Mouse (Mus musculus) right cerebral cortex, postnatal 36 days (tissue): ENCODE results near the gene Syce3.
"Not testable (repeated sequence)": the region's sequence is repeated elsewhere in the genome, so short reads cannot be mapped to it uniquely, and the experiment has no call there.

ENCODE experiments used
- DNase-seq, 2 experiments: peaks; one replicate each; pipeline ENCODE4 v3.0.0; 2022; ENCODE audit warnings: low spot score in 2 of 2, mixed read lengths in 1 of 2

Syce3 gene

DNA sequence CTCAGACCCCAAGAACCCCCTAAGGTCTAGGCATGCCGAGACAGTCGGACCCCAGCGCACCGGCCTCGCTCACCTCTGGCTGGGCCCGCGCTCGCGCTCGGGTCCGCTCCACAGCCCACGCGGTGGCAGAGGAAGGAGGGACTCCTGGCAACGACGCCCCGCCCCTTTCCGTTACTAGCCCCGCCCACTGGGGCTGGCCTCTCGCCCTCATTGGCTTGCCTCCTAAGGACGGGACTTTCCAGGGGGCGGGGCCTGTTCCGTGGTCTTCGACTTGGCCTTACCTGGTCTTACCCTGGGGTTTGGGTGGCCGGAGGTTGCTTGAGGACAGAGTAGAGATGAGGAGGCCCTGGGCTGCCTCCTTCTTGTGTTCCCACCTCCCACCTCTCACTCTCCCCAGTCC, at the start of gene Syce3:
Gene Syce3 (minus strand): TSS at position 386 of the 400 bp plus-strand sequence.
- no peak for DNase-seq

DNA sequence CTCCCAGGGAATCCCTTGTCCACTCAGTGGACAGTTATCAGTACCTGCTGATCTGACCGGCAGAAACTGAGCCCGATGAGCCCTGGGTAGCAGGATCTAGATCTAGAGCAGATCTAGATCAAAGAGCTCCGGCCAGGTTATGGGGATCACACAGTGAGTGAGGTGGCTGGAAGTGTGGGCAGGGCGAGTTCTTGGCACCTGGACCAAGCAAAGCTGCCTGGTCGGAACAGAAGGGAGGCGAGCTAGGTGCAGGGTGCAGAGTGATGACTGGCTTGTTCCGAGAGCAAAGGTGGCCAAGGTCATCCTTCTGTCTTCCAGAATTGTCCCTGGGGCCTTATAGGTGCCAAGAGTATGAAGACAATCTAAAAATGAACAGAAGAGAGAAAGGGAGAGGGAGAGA, 49.5 kb upstream of the Syce3 start:
- no peak for DNase-seq

DNA sequence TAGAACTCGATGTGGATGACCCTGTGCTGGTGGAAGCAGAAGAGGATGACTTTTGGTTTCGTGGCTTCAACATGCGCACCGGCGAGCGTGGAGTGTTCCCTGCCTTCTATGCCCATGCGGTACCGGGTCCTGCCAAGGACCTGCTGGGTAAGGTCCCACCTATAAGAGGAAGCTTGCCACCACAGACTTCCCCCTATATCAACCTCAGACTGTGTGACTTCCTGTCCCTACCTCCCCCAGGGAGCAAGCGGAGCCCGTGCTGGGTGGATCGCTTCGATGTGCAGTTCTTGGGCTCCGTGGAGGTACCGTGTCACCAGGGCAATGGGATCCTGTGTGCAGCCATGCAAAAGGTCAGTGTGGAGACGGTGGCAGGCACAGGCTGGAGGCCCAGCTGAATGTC, 48.6 kb upstream of the Syce3 start:
- no peak for DNase-seq

DNA sequence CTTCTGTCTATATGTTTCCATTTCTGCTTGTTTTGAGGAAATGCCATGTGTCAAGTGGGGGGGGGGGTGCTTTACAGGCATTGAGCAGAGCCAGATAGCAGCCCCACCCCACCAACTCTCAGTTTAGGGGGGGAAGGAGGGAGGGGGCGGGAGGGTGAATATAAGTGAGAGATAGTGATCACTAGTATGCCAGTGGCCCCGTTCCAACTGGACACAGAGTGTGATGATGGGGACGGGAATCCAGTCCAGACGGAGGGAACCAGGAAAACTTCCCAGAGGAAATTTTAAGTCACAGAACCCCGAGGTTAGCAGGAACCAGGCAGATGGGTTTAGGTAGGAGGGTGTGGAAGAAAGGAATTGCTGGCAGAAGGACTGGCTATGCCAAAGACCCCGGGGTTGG, 45.3 kb upstream of the Syce3 start:
- DNase-seq: no peak

DNA sequence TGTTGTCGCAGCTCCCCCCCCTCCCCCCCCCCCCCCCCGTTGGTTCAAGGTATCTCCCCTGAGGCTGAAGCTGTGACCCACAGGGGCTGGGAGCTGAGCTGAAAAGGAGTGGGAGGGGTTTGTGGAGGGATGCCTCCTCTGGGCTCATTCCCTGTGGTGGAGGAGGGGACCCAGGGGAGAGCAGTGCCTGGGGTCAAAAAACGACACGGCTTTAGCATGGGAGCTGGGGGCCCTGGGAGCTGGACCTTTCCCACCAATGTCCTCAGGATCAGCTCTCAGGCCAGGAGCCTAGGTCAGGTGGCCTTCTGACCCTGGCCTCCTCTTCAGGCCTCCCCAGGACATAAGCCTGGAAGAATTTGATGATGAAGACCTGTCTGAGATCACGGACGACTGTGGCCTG, 44.6 kb upstream of the Syce3 start:
- no peak for DNase-seq

DNA sequence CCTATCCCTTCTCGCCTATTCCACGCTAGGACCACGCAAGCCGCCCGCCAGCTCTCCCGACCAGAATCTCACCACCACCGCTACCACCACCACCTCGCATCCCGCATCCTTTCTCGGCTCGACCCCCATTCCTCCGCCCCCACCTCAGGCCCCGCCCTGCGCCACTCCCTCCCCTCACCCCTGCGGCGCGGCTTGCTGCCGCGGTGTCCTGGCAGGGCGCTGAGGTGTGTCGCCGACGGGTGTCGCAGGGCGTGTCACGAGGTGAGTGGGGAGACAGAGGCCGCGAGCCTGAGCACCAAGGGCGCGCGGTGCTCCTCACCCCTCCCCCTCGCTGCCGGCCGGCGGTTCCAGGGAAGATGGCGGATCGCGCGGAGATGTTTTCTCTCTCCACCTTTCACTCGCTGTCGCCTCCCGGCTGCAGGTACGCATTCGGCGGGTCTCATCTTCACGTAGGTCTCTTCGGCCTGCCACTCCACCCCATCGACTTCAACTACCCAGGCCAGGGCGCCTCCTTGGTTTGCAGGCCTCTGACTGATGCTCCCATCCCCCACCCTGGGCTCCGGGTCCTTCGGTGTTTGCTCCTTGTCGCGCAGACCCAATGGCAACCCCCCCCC, 43.7 kb upstream of the Syce3 start, which contains the start of gene Mapk8ip2:
Gene Mapk8ip2 (plus strand): TSS at position 49 of the 614 bp plus-strand sequence.
- peak; percentile 45 to 50 for DNase-seq

DNA sequence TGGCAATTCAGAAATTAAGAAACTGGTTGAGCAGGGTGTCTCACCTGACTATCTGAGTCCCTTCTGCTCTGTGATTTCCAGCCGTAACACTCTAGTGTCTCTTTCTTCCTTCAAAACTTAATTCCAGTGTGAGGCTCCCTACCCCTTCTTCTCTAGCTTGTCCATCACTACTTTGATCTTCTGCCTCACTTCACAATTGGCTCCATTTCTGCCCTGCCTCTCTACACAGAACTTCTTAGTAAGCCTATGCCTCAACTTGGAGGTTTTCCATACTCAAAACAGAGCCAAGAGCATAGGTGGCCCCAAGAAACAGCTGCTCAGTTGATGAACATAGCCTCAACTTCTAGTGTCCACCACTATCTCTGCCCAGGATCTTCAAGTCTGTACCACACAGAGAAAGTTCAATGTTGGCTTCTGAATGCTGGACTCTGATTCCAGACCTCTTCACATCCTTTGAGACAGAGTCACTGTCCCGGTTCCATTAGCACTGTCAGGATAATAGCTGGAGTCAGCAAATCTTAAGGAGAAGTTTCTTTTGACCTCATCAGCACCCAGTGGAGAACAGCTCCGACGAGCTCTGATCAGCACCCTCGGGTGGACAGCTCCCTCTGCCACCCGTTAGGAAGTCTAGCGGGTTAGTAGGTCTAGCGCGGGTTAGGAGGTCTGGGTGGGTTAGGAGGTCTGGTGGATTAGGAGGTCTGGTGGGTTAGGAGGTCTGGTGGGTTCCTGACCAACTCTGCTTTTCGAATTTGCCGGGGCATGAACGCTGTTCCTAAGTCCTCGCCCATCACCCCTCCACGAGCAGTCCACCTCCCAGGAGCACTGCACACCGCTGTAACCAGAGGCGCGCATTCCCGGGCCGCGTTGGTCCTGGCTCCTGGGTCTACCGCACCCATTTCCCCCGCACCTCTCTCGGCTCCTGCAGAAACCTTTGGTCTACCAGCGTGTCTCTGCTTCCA, 42.9 kb upstream of the Syce3 start:
- no peak for DNase-seq

DNA sequence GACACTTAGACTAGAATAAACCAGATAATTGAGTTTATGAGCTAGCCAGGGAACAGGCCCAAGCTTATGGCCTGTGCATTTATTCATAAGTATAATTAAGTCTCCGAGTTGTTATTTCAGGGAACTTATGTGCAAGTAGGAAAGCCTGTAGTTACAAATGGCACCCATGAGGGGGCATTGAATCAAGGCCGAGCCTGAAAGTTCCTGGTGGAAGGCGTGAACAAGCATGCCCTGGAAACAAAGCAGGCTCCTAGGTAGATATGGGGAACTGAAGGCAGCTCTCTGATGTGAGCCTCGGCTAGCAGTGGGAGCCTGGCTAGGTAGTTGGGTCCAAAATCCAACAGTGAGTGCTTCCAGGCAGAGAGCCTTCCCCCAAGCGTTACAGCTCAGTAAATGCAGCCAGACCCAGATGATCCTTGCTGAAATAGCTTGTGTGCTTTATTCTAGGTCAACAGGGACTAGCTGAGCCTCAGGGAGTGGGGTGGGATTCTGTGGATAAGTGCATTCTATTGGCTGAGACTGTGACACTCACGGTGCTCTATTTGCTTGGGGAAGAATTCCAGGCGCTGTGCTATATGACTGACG, 32.3 kb upstream of the Syce3 start:
- no peak for DNase-seq

DNA sequence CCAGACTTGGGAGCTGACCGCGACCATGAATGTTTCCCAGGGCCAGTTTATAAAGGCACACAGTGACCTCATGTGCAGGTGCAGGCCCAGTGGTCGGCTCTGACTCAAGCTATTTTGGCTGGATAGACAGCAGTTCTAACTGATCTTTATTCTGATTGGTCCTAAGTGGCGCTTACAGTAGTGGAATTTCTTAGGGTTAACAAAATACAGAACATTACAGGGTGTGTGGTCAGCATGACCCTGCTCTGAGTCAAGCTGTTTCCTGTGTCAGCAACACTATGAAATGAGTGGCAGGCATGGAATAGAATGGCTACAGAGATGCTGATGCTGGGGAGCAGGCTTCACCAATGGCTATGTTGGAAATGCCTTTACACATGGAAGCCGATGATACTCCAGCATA, 25.6 kb upstream of the Syce3 start:
- DNase-seq: no peak

DNA sequence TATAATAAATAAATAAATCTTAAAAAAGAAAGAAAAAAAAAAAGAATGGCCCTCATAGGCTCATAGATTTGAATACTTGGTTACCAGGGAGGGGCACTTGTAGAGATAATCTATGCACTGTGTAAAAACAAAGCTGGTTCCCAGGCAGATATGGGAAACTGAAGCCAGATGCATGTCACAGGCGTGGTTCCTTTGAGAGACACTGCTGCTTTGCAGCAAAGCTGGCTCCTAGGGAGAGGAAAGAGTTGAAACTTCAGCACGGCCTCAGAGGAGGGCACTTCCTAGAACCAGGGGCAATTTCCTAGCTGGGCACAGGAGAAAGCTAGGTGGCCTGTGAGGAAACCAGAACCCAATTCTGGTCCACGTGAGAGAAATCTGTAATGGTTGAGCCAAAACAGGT, 23.8 kb upstream of the Syce3 start:
- no peak for DNase-seq

DNA sequence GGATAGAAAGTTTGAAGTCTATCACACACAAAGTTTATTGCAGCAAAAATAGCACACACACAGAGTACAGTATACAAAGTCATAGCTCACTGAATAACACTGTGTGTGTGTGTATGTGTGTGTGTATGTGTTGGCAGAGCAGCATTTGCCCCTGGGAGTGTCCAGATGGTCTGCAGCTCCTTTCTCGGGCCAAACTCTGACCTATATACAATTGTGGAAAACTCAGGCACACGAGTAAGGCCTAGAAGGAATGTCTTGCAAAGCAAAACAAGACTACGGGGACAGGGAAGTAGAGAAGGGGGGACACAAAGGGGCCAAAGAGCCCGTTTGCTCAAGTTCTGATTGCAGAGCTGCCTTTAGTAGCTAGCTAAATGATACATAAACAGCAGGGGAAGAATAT, 22.6 kb upstream of the Syce3 start:
- no peak for DNase-seq

DNA sequence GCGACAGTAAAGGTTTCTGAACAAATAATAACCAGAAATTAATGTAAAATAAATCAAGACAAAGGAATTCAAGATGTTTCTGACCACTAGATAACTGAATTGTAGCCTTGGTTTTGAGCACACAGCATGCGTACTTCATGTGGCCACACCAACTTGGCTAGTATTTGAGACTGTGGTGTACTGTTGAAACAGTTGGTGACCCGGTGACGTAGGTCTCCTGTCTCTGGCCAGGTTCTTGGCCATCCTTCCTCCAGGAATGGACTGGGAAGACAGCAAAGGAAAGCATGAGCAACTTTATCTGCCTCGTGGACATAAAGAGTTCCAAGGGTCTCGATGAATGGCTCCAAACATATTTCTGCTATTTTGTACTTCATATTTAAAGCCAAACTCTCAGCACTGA, 21.5 kb upstream of the Syce3 start:
- no peak for DNase-seq

DNA sequence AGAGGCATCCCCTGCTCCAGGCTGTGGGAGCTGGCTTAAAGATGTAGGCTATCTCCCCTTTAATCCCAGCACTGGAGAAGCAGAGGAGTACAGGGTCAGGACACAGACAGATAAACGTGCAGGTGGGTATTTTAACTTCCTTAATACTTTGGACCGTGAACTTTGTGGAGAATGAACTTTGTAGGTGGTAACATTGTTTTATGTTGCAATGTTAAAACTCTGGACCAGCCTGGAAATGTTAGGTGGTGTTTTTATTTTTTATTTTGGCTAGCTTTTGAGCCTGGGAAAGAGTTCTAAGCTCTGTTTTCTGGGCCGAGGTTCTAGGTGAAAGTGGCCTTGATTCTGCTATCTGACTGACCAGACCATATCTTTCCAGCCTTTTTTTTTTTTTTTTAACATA, 21.0 kb upstream of the Syce3 start:
- no peak for DNase-seq

DNA sequence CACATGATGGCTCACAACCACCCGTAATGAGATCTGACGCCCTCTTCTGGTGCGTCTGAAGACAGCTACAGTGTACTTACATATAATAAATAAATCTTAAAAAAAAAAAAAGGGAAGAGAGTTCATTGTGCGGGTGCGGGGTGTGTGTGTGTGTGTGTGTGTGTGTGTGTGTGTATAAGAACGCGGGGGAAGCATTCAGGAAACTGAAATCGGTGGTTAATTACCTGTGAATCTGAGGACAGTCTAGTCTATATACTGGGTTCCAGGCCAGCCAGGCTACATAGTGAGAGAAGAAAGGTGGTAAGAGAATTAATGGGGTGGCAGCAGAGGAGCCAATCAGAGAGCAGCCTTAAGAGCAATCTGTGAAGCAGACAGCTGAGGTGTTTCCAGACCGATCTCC, 20.5 kb upstream of the Syce3 start:
- DNase-seq: not testable (repeated sequence)

DNA sequence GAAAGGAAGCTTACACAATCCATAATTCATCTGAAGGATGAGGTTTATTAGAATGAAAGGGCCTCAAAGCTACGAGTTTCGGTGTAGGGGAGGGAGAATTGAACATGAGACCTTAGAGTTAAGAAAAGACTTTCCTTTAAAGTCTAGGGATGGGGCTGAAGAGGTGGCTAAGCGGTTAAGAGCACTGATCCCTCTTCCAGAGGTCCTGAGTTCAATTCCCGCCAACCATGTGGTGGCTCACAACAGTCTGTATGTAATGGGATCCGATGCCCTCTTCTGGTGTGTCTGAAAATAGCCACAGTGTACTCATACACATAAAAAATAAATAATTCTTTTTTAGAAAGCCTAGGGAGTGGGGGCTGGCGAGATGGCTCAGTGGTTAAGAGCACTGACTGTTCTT, 20.0 kb upstream of the Syce3 start:
- no peak for DNase-seq

DNA sequence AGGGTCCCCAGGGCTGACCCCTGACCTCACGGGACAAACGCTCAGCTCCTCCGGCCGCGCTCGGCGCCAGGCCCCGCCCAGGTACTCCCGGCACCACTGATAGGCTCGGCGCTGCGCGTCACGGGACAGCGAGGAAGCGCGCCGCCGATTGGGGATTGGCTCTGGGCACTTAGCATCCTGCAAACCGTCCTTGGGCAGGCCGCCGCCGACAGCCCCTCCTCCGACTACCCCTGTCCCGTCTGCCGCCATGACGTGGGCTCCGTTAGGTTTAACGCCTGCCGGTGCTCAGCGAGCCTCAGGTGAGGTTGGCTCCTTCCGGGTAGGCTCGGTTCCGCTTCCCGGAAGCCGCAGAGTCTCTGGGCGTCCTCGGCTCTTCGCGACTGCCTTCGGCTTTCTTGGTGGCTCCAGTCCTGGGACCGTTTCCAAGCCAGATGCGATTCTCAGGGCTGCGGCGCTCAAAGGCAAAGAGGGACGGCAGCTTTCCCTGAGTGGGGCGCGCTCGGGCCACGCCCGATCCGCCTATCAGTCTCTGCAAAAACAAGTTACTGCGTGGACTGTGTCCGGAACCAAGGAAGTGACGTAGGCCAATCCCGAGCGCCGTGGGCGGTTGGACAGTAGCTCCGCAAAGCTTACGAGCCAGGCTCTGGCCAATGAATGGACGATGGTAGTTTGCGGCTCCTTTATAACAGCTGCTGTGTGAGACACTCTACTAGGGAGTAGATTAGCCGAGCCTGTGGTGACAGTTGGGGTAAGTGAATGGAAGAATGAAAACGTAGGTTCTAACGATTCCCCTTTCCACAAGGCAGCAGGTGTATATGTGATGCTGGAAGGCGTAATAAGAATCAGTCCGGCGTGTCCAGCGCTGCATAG, 19.3 kb upstream of the Syce3 start, which contains the start of the genes C730034F03Rik, Gm44502 and Chkb:
Gene C730034F03Rik (plus strand): TSS at position 238 of the 870 bp plus-strand sequence.
Gene Gm44502 (minus strand): TSS at position 345 of the 870 bp plus-strand sequence.
Gene Chkb (minus strand): TSS at position 557 of the 870 bp plus-strand sequence.
- DNase-seq: peak; percentile 96 to 97

DNA sequence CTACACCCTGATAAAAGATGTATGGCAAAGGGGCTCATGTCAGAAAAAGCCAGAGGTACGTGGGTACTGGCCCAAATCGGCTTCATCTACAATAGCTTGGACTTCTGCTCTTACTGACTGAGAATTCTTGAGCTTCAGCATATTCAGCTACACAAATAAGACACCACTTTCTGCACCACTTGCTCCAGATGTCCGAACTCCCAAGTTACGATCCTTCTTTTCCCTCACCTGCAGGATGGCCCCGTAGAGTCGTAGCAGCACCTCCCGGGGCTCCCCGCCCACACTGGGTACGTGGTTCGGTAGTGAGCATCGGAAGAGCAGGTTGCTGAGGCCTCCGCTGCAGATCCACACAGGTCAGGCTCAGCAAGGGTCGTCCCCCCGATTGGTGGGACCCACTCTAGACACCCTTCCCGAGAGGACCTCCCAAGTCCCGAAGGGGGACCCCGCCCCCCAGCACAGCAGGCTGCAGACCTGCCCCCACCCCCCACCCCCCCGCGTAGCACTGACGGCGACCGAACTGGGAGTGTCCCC, 18.6 kb upstream of the Syce3 start:
- DNase-seq: no peak

DNA sequence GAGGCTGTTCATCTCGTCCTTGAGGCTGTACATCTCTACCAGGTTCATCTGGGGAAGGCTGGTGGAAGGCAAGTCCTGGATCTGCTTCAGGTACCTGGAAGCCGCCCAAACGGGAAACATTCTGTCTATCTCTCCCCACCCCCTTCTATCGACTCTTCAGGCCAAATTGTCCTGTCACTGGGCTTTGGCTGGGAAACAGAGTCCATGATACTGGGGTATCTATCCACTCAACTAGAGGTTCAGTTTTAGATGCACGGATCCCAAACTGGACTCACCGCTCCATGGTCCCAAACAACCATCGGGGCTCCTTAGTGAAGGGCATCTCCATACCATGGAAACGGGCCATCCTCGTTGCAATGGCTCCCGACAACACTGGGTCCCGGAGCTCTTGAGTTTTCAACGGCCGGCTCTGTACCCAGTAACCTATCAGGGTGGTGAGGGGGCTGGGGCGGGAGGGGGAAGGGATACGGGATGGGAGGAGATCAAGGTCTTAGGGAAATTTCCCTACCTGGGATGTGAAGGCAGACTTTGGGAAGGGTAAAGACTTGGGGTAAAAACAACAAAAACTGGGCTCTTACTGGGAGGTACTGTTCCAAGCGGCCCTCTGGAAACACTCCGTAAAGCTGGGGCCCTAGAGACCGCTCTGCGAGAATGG, 18.0 kb upstream of the Syce3 start:
- DNase-seq: no peak

DNA sequence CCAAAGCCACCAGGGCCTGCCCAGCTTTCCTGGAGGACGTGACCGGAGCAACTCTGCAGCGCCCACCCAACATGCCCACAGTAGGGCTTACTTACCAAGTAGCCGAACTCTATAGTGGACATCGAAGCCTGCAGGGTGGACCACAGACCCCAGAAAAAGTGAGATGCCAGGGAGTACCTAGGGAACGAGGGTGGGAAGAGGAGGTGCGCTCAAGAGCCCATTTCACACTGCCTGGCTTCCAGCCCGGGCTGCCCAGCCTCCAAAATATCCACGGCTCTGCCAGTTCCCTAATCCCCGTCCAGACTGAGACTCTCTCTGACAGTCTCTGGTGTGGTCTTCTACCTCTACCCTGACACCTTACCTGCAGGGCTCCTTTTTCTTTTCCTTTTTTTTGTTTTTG, 16.4 kb upstream of the Syce3 start:
- no peak for DNase-seq

DNA sequence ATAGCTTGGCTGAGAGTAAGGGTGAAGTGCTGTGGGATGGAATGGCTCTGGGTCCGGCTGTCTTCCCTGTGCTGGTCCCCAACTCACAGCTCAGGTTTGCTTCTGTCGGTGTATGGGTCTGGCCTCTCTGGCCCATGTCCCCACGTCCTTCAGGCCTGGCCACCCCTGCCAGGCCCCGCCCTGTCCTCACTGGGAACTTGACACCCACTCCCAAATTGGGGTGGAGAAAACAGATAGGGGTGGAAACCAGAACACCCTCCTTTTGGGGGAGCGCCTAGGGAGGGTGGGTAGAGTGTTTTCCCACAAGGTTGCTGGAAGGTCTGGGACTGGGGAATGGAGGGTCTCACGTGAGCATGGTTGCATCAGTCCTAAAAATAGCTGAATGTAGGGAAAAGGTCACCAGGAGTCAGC, 15.4 kb upstream of the Syce3 start, which contains the start of gene Cpt1b:
Gene Cpt1b (minus strand): TSS at position 153 of the 411 bp plus-strand sequence.
- no peak for DNase-seq

DNA sequence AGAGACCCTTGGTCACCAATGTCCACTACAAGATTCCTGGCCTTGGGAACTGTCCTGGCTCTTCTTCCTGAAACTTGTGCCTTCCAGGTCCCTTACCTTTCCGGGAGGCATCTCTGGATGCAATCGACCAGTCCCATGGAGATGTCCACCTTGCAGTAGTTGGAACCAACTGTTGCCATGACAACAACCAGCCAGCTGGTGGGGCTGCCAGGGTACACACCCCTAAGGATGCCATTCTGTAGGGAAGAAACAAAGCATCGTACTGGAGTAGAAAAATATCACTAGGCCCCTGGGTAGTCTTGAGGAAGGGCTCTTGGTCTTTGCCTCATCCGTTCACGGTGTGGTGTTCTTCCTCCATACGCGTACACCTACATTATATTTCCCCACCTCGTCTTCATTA, 14.3 kb upstream of the Syce3 start:
- DNase-seq: no peak
